Mouse (Mus musculus) stomach, postnatal 0 days (tissue): ENCODE measurements around the gene Srpr.

Experiments used
- CTCF ChIP-seq: IDR thresholded peaks from 2 replicates; pipeline ENCODE4 v1.5.1; 2016; ENCODE audit warnings: antibody characterized with exemption, low read depth, mild to moderate bottlenecking, moderate library complexity
- EP300 ChIP-seq: optimal IDR thresholded peaks from 2 replicates; pipeline ENCODE3; 2016; ENCODE audit warnings: antibody characterized with exemption

GRCm38 (mm10) chr9:35267976-35268715, 68.2 kb downstream of the Srpr start:
- TF ChIP-seq EP300: no peak
- TF ChIP-seq CTCF: no peak
